In the genomic region with DNA sequence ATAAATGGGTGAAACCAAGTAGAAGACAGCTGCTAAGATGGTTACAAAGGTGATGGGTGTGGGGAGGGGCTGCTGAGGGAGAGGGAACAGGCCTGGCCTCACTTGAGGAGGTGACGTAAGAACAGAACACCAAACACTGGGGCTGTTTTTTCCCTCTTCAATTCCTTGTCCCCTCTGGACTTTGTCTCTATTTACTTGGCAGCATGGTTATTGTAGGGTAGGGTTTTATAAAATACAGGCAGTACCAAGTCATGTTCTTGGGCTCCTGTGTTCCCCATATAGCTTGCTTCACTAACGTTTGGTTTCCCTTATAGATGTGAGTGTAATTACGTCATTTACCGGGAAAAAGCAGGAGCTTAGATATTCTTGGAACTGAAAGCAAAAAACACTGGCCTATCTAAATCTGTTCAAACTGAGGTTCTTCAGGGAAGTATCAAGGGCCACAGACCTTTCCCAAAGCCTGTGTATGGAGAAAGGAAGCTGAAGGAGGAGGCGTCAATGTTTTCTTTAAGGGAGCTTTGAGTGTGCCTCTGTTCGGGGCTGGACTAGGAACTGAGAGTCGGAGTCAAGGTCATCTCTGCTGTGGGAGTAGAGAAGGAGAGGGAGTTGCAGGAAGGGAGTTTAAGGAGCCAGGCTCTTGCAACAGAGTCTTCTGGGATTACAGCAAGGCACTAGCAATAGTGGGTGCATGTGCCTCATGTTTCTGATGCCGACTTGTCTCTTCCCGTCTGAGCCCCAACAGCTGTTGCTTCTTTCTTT, we compare ENCODE assay signal across 15 mouse cellular contexts.
A peak's percentile ranks its signal among the peaks of the same experiment; 100 is the strongest.
DNase-seq lines count a peak whose midpoint lies in the region; ATAC-seq and TF ChIP-seq lines count a peak whose summit lies in the region.
"Had no signal": no experiment of that assay in that cellular context is flagged by ENCODE, and none has a peak within 500 bp of the region (broad histone marks: within the 10 kb centered on the region; RNA-seq: fewer than 3 reads in every experiment).

No protein-coding gene starts in this region.

- no peak overlapping the region for H3K4me3 ChIP-seq in layer of hippocampus, adult 2 months
- no peak overlapping the region for H3K4me3 ChIP-seq in brown adipose tissue, adult 24 weeks (ENCODE audit: insufficient read depth, low read depth, low read length)
- H3K4me3 ChIP-seq: forebrain, embryonic 12.5 days; liver, embryonic 12.5 days; myocyte had no signal

- no peak for TF ChIP-seq CTCF in layer of hippocampus, adult 2 months (conservative IDR thresholded peaks at IDR 0.05)

- peak; percentile 69 for ATAC-seq in frontal cortex, adult (ENCODE audit: low TSS enrichment)
- ATAC-seq: hindbrain, postnatal 0 days; liver, embryonic 12.5 days had no signal

- no peaks in the 10 kb centered on the region for H3K4me1 ChIP-seq in brown adipose tissue, adult 24 weeks (ENCODE audit: control insufficient read depth, insufficient read depth, insufficient read length, low read length)
- H3K4me1 ChIP-seq: forebrain, embryonic 12.5 days; liver, embryonic 12.5 days had no signal

- DNase-seq in frontal cortex, postnatal 36 days (ENCODE audit: low spot score in 2 of 2) = no peak
- peak in 1 of 2 experiments; percentile 15 for DNase-seq in layer of hippocampus, adult 2 months (ENCODE audit: low spot score in 2 of 2)
- no peak for DNase-seq in layer of hippocampus, adult 9-11 months
- peak; percentile 11 for DNase-seq in ovary, postnatal 36 days (ENCODE audit: low spot score)
- no peak for DNase-seq in cerebellum, adult 11-12 months
- no peak for DNase-seq in thymus, postnatal 4 days
- DNase-seq: cerebellum, adult 2 months; gastrocnemius, postnatal 25 days; thymus, adult 18-20 months had no signal

- peak overlapping the region; percentile 53; the same call in 1 of the 2 replicates for H3K27ac ChIP-seq in layer of hippocampus, adult 2 months
- H3K27ac ChIP-seq in brown adipose tissue, adult 24 weeks (replicated peaks; ENCODE audit: low read depth, low read length) = peak overlapping the region; percentile 50; the same call in 1 of the 2 replicates
- H3K27ac ChIP-seq: forebrain, embryonic 12.5 days; hindbrain, postnatal 0 days; liver, embryonic 12.5 days had no signal
